Mouse (Mus musculus) thymus, postnatal 0 days (tissue): ENCODE data around the gene Rab8b. TPM values are rescaled to one million over a fixed set of nuclear protein-coding genes. Genes with fewer than 3 reads are reported as not detected.
"Not testable (repeated sequence)": the region's sequence is repeated elsewhere in the genome, so short reads cannot be mapped to it uniquely, and the experiment has no call there.

Experiments used
- DNase-seq: peaks from one replicate; pipeline ENCODE4 v3.0.0-alpha.2; 2015; ENCODE audit warnings: low spot score
- polyA plus RNA-seq: library from polyadenylated mRNA; unstranded; fragments of >200 nt; fragmentation: Nextera tagmentation; extraction: Ambion mirVana; gene quantifications from 2 replicates; pipeline ENCODE4 v1.2.1, GENCODE M21; 2015

The Rab8b gene
- polyA plus RNA-seq, 1 experiment from 2014 or later = 25.8 TPM

GRCm38 (mm10) chr9:66887301-66887902 lies 32.1 kb downstream of the Rab8b start:
- no peak for DNase-seq

- DNase-seq = no peak
These were observed 32.7 kb downstream of the Rab8b start for GRCm38 (mm10) chr9:66886818-66887217.

GRCm38 (mm10) chr9:66886366-66886765 lies 33.1 kb downstream of the Rab8b start:
- DNase-seq = no peak

- no peak for DNase-seq
These were observed 34.9 kb downstream of the Rab8b start for GRCm38 (mm10) chr9:66884609-66885008.

GRCm38 (mm10) chr9:66883500-66883899 lies 36.0 kb downstream of the Rab8b start:
- no peak for DNase-seq

- peak; percentile 68 for DNase-seq
These were observed 37.1 kb downstream of the Rab8b start for GRCm38 (mm10) chr9:66882406-66882821.

- DNase-seq = no peak
These were observed 37.6 kb downstream of the Rab8b start for GRCm38 (mm10) chr9:66881858-66882257.

- DNase-seq = no peak
These were observed 38.7 kb downstream of the Rab8b start for GRCm38 (mm10) chr9:66880752-66881151.

- DNase-seq = no peak
These were observed 40.0 kb downstream of the Rab8b start for GRCm38 (mm10) chr9:66879486-66879885.

- DNase-seq = no peak
These were observed 40.6 kb downstream of the Rab8b start for GRCm38 (mm10) chr9:66878899-66879298.

- DNase-seq = no peak
These were observed 42.9 kb downstream of the Rab8b start for GRCm38 (mm10) chr9:66876577-66876976.

GRCm38 (mm10) chr9:66874297-66874696 lies 45.2 kb downstream of the Rab8b start:
- DNase-seq = no peak

- peak; percentile 59 for DNase-seq
These were observed 46.0 kb downstream of the Rab8b start for GRCm38 (mm10) chr9:66873531-66873930.

GRCm38 (mm10) chr9:66873009-66873408 lies 46.5 kb downstream of the Rab8b start:
- not testable (repeated sequence) for DNase-seq

- no peak for DNase-seq
These were observed 47.3 kb downstream of the Rab8b start for GRCm38 (mm10) chr9:66872015-66872727.

GRCm38 (mm10) chr9:66864708-66865107 lies 54.8 kb downstream of the Rab8b start:
- DNase-seq = no peak

GRCm38 (mm10) chr9:66863456-66863855 lies 56.0 kb downstream of the Rab8b start:
- no peak for DNase-seq

- DNase-seq = no peak
These were observed 57.3 kb downstream of the Rab8b start for GRCm38 (mm10) chr9:66862202-66862601.

- no peak for DNase-seq
These were observed 58.3 kb downstream of the Rab8b start for GRCm38 (mm10) chr9:66861104-66861767.

- no peak for DNase-seq
These were observed 60.0 kb downstream of the Rab8b start for GRCm38 (mm10) chr9:66859523-66859922.

- no peak for DNase-seq
These were observed 63.6 kb downstream of the Rab8b start for GRCm38 (mm10) chr9:66855865-66856264.

GRCm38 (mm10) chr9:66852592-66852991 lies 66.9 kb downstream of the Rab8b start:
- no peak for DNase-seq
